Mouse (Mus musculus) intestine, postnatal 0 days (tissue): ENCODE measurements around the gene Tldc2. TPM values are rescaled to one million over a fixed set of nuclear protein-coding genes. Genes with fewer than 3 reads are reported as not detected.
A peak's percentile ranks its signal among the peaks of the same experiment; 100 is the strongest.

Experiments used
- ATAC-seq: fragments of 200-750 bp; cut with Nextera tagmentation; 2 replicates; pipeline ENCODE4 v1.8.0; 2017; ENCODE audit warnings: mild to moderate bottlenecking, moderate TSS enrichment, moderate library complexity
- H3K27ac ChIP-seq: fragments of 300-500 bp; sonication (generic); 2 replicates; pipeline ENCODE4 v1.5.1; 2014; ENCODE audit warnings: mild to moderate bottlenecking, low read depth, low read length, moderate library complexity
- H3K27me3 ChIP-seq: fragments of 300-500 bp; sonication (generic); replicated peaks from 2 replicates; pipeline ENCODE4 v1.6.1; 2014; ENCODE audit warnings: low read length, mixed read lengths; ENCODE audit not compliant: control insufficient read depth, insufficient read depth
- H3K36me3 ChIP-seq: fragments of 300-500 bp; sonication (generic); 2 replicates; pipeline ENCODE4 v1.6.1; 2014; ENCODE audit warnings: mild to moderate bottlenecking, moderate library complexity; ENCODE audit not compliant: control insufficient read depth, insufficient read depth
- H3K4me1 ChIP-seq: fragments of 300-500 bp; sonication (generic); replicated peaks from 2 replicates; pipeline ENCODE4 v1.6.1; 2014; ENCODE audit warnings: antibody characterized with exemption, low read length, mixed read lengths; ENCODE audit not compliant: control insufficient read depth, insufficient read depth
- H3K4me2 ChIP-seq: fragments of 300-500 bp; sonication (generic); replicated peaks from 2 replicates; pipeline ENCODE4 v1.6.1; 2014; ENCODE audit warnings: low read depth, mild to moderate bottlenecking, moderate library complexity
- H3K4me3 ChIP-seq: fragments of 300-500 bp; sonication (generic); 2 replicates; pipeline ENCODE4 v1.5.1; 2014; ENCODE audit warnings: low read depth, low read length
- H3K9ac ChIP-seq: fragments of 300-500 bp; sonication (generic); 2 replicates; pipeline ENCODE4 v1.6.1; 2014; ENCODE audit warnings: mild to moderate bottlenecking, low read depth, low read length
- H3K9me3 ChIP-seq: fragments of 300-500 bp; sonication (generic); 2 replicates; pipeline ENCODE4 v1.6.1; 2016; ENCODE audit warnings: mixed run types; ENCODE audit not compliant: control insufficient read depth
- CTCF ChIP-seq: sonication (generic); IDR thresholded peaks from 2 replicates; pipeline ENCODE4 v1.5.1; 2016; ENCODE audit warnings: low read depth, mild to moderate bottlenecking, control low read depth, antibody characterized with exemption, moderate library complexity
- WGBS: fragments of 180-500 bp; shearing (Covaris S2); extraction: QIAGEN DNeasy Blood & Tissue Kit; methylation state at CpG from one replicate; pipeline ENCODE4 v1.1.7; 2014; 5-methylcytosine and 5-hydroxymethylcytosine counted together
- polyA plus RNA-seq: library from polyadenylated mRNA; unstranded; fragments of >200 nt; fragmentation: Nextera tagmentation; extraction: Ambion mirVana; gene quantifications from 2 replicates; pipeline ENCODE4 v1.2.1, GENCODE M21; 2015

Gene Tldc2
- not detected in 2 replicates for polyA plus RNA-seq

DNA sequence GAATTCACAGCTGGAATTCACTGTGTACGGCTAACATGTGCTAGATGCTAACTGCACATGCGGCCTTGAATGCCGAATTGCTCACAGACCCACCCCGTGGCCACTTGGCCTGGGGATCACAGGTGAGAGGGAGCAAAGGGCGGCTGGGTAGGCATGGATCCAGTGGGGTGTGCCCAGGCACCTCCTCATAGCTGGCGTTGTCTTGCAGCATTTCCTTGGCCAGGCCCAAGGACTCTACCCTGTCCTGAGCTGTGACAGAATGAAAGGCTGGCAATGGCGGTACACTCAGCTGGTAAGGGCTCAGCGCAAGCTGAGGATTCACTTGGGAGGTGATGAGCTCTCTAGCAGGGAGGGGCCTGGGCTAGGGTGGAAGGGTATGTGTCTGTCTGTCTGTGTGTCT lies at the start of gene Tldc2:
Gene Tldc2, plus strand, starts transcription at position 260 of the 400 bp plus-strand sequence.
- 54% methylated on average over 8 of the region's 8 CpGs for WGBS
- ATAC-seq: peak; percentile 80
- TF ChIP-seq CTCF: no peak

DNA sequence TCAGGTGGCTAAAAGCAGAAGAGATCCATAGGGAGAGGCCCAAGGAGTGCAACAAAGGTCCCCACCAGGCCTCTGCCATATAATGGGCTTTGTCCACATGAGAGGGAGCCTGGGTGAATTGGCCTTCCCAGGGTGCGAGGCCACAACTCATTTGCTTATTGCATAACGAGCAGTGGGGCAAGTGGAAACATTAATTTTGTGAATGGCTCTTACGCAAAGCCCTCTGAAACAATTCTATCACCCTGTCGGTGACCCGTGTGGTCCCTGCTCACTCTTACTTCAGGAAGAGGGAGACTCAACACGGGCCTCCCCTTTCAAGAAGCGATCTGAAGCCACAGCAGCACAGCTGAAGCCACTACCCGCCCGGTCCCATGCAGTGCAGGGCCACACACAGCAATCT lies 49.6 kb upstream of the Tldc2 start:
- Histone ChIP-seq H3K4me3 (no peak overlapping the region), H3K9me3 (no peaks in the 10 kb centered on the region), H3K36me3 (peaks cover 17% of the 10 kb centered on the region; the same call in 1 of the 2 replicates), H3K4me2 (no peak overlapping the region), H3K27ac (no peak overlapping the region), H3K27me3 (no peaks in the 10 kb centered on the region), H3K9ac (no peak overlapping the region), H3K4me1 (no peaks in the 10 kb centered on the region)
- no peak for TF ChIP-seq CTCF
- ATAC-seq: no peak
- WGBS: 88% methylated on average over 9 of the region's 9 CpGs

More for the DNA sequence above, at the start of gene Tldc2:
- H3K36me3 ChIP-seq: no peaks in the 10 kb centered on the region
- H3K4me3 ChIP-seq: no peak within 1 kb of the TSS
- H3K4me1 ChIP-seq: no peaks in the 10 kb centered on the region
- no peak within 1 kb of the TSS for H3K4me2 ChIP-seq
- H3K27ac ChIP-seq: no peak within 1 kb of the TSS
- no peaks in the 10 kb centered on the region for H3K27me3 ChIP-seq
- no peaks in the 10 kb centered on the region for H3K9me3 ChIP-seq
- no peak within 1 kb of the TSS for H3K9ac ChIP-seq

DNA sequence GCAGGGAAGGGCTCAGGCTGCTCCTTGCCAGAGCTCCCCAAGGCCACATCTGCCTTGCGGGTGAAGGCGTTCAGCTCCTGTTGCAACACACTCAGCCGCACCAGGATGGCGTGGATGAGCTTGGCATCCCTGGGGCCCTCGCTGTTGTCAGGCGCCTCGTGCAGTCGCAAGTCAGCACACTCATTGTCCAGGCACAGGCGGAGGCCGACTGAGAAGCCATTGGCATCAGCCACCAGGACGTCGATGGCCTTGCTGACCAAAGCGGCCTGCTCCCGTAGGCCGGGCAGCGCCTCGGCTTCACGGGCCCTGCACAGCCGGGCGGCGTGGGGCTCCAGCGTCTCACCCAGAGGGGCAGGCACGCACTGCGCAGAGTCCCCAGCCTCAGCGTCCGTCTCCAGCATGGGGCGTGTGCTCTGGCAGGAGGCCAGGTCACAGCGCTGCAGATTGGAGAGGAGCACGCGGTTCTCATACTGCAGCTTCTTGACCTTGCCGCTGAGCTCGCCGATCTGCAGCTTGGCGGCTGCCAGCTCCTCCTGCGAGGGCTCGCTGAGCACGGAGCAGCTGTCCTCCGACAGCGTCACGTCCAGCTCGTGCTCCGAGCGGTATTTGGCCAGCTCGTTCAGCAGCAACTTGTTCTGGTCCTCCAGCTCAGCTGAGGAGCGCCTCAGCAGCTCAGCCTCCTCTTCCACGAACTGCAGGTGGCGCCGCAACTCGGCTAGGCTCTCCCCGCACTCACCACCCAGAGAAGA lies 46.8 kb upstream of the Tldc2 start:
- no peak overlapping the region for H3K4me3 ChIP-seq
- H3K9me3 ChIP-seq: no peaks in the 10 kb centered on the region
- H3K4me2 ChIP-seq: no peak overlapping the region
- H3K9ac ChIP-seq: no peak overlapping the region
- H3K27me3 ChIP-seq: no peaks in the 10 kb centered on the region
- H3K36me3 ChIP-seq: peaks cover 18% of the 10 kb centered on the region; the same call in 1 of the 2 replicates
- 0 out of 2 replicates have a peak, but pooled peaks have one; percentile 16 for ATAC-seq
- 79% methylated on average over 49 of the region's 50 CpGs for WGBS
- no peaks in the 10 kb centered on the region for H3K4me1 ChIP-seq
- no peak overlapping the region for H3K27ac ChIP-seq
- peak; percentile 51 for TF ChIP-seq CTCF

DNA sequence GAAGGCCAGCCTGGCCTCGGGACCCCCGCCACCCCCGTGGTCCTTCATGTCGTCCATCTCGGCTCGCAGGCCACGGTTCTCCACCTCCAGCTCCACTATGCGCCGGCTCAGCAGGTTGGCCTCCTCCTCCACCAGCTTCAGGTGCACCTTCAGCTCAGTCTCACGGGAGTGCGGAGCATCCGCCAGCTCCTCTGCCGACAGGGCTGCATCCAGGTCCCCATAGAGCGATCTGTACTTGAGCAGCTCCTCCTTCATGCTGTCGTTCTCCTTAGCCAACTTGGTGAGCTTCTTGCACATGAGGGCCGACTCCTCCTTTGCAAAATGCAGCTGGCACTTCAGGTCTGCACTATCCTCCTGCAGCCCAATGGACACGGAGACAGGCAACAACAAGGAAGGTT lies 46.2 kb upstream of the Tldc2 start:
- Histone ChIP-seq H3K9ac (no peak overlapping the region), H3K27ac (no peak overlapping the region), H3K9me3 (no peaks in the 10 kb centered on the region), H3K4me2 (no peak overlapping the region), H3K36me3 (peaks cover 21% of the 10 kb centered on the region; the same call in 1 of the 2 replicates), H3K4me3 (no peak overlapping the region), H3K4me1 (no peaks in the 10 kb centered on the region), H3K27me3 (no peaks in the 10 kb centered on the region)
- TF ChIP-seq CTCF: no peak
- 80% methylated on average over 16 of the region's 17 CpGs for WGBS
- no peak for ATAC-seq

DNA sequence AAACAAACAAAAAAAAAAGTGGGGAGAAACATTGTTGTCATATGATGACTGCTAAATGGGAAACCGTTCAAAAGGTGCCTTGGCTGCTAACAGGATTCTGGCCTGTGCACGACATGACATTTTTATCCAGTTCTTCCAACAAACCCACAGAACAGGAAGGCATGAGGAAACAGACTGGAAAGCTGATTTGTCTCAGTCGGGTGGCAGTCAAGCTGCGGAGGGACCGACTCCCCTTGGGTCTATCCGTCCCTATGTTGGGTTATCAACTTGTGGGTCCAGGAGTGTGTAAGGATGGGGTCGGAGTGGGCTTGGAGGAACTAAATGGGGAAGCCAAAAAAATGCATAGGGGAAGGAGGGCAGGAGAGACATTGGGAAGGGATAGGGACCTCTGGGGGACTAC lies 45.4 kb upstream of the Tldc2 start:
- peaks cover 25% of the 10 kb centered on the region; the same call in 1 of the 2 replicates for H3K36me3 ChIP-seq
- H3K9me3 ChIP-seq: no peaks in the 10 kb centered on the region
- no peaks in the 10 kb centered on the region for H3K27me3 ChIP-seq
- no peak for ATAC-seq
- TF ChIP-seq CTCF: no peak
- no peak overlapping the region for H3K4me3 ChIP-seq
- H3K9ac ChIP-seq: no peak overlapping the region
- 90% methylated on average over 7 of the region's 7 CpGs for WGBS
- no peak overlapping the region for H3K27ac ChIP-seq
- no peaks in the 10 kb centered on the region for H3K4me1 ChIP-seq
- H3K4me2 ChIP-seq: no peak overlapping the region

DNA sequence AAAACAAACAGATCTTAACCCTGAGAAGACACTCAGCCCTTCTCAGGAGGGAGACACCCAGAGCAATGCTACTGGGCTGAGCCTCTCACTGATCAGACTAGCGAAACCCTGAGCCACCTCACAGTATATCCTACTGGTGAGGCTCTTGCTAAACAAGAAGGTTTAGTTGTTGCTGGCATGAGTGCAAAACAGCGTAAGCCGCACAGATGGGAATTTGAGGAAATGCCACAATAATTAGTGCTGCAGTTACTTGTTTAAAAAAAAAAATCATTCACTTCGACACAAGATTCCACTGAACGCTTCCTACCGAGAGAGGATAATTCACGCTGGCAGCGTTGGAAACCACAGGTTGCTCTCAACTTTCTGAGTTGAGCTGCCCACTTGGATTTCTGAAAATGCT lies 43.3 kb upstream of the Tldc2 start:
- TF ChIP-seq CTCF: no peak
- Histone ChIP-seq H3K4me3 (no peak overlapping the region), H3K27ac (no peak overlapping the region), H3K4me2 (no peak overlapping the region), H3K9me3 (no peaks in the 10 kb centered on the region), H3K27me3 (no peaks in the 10 kb centered on the region), H3K9ac (no peak overlapping the region), H3K4me1 (no peaks in the 10 kb centered on the region), H3K36me3 (peaks cover 25% of the 10 kb centered on the region; the same call in 1 of the 2 replicates)
- WGBS: 84% methylated on average over 8 of the region's 8 CpGs
- ATAC-seq: no peak
